Mouse (Mus musculus) forebrain, embryonic 15.5 days (tissue): ENCODE results near the gene Pde4d. TPM values are rescaled to one million over a fixed set of nuclear protein-coding genes. Genes with fewer than 3 reads are reported as not detected.

Source experiments
- ATAC-seq: fragments of 200-750 bp; cut with Nextera tagmentation; replicated peaks from 2 replicates; pipeline ENCODE4 v1.8.0; 2017; ENCODE audit warnings: mild to moderate bottlenecking, moderate TSS enrichment, moderate library complexity
- H3K27ac ChIP-seq: fragments of 300-500 bp; sonication (generic); replicated peaks from 2 replicates; pipeline ENCODE4 v1.5.1; 2015; ENCODE audit warnings: mild to moderate bottlenecking, inconsistent platforms
- H3K27me3 ChIP-seq: fragments of 300-500 bp; sonication (generic); 2 replicates; pipeline ENCODE4 v1.6.1; 2015; ENCODE audit warnings: inconsistent platforms
- H3K36me3 ChIP-seq: fragments of 300-500 bp; sonication (generic); 2 replicates; pipeline ENCODE4 v1.6.1; 2015; ENCODE audit warnings: mild to moderate bottlenecking, inconsistent platforms
- H3K4me1 ChIP-seq: fragments of 300-500 bp; sonication (generic); 2 replicates; pipeline ENCODE4 v1.6.1; 2015; ENCODE audit warnings: inconsistent platforms
- H3K4me2 ChIP-seq: fragments of 300-500 bp; sonication (generic); replicated peaks from 2 replicates; pipeline ENCODE4 v1.6.1; 2015; ENCODE audit warnings: mild to moderate bottlenecking, inconsistent platforms
- H3K4me3 ChIP-seq: fragments of 300-500 bp; sonication (generic); 2 replicates; pipeline ENCODE4 v1.5.1; 2015; ENCODE audit warnings: mild to moderate bottlenecking, inconsistent platforms
- H3K9ac ChIP-seq: fragments of 300-500 bp; sonication (generic); replicated peaks from 2 replicates; pipeline ENCODE4 v1.6.1; 2015; ENCODE audit warnings: mild to moderate bottlenecking, inconsistent platforms
- H3K9me3 ChIP-seq: fragments of 300-500 bp; sonication (generic); 2 replicates; pipeline ENCODE4 v1.6.1; 2016; ENCODE audit warnings: inconsistent platforms
- WGBS: fragments of 180-500 bp; shearing (Covaris S2); methylation state at CpG from one replicate; pipeline ENCODE4 v1.1.7; 2015; ENCODE audit warnings: mixed read lengths; 5-methylcytosine and 5-hydroxymethylcytosine counted together
- polyA plus RNA-seq: library from polyadenylated mRNA; unstranded; fragments of >200 nt; fragmentation: Nextera tagmentation; extraction: Ambion mirVana; gene quantifications from 2 replicates; pipeline ENCODE4 v1.2.1, GENCODE M21; 2015

The Pde4d gene
- polyA plus RNA-seq, 1 experiment from 2014 or later = 16.3 TPM

- Histone ChIP-seq H3K9me3 (no peaks in the 10 kb centered on the region), H3K27ac (no peak overlapping the region), H3K36me3 (no peaks in the 10 kb centered on the region), H3K4me1 (no peaks in the 10 kb centered on the region), H3K4me2 (no peak overlapping the region), H3K9ac (no peak overlapping the region), H3K27me3 (no peaks in the 10 kb centered on the region), H3K4me3 (no peak overlapping the region)
- no peak for ATAC-seq
- 81% methylated on average over 6 of the region's 6 CpGs for WGBS
Measured at GRCm38 (mm10) chr13:108819846-108820408, 370.2 kb downstream of the Pde4d start.

GRCm38 (mm10) chr13:108820487-108820886 lies 370.7 kb downstream of the Pde4d start:
- Histone ChIP-seq H3K27ac (no peak overlapping the region), H3K27me3 (no peaks in the 10 kb centered on the region), H3K4me3 (no peak overlapping the region), H3K9me3 (no peaks in the 10 kb centered on the region), H3K36me3 (no peaks in the 10 kb centered on the region), H3K4me2 (no peak overlapping the region), H3K4me1 (no peaks in the 10 kb centered on the region), H3K9ac (no peak overlapping the region)
- no peak for ATAC-seq
- 91% methylated on average over 2 of the region's 2 CpGs for WGBS

GRCm38 (mm10) chr13:108821270-108821669 lies 371.5 kb downstream of the Pde4d start:
- Histone ChIP-seq H3K9me3 (no peaks in the 10 kb centered on the region), H3K4me1 (no peaks in the 10 kb centered on the region), H3K4me2 (no peak overlapping the region), H3K27ac (no peak overlapping the region), H3K9ac (no peak overlapping the region), H3K27me3 (no peaks in the 10 kb centered on the region), H3K36me3 (no peaks in the 10 kb centered on the region), H3K4me3 (no peak overlapping the region)
- ATAC-seq = no peak
- WGBS = 85% methylated on average over 7 of the region's 7 CpGs

GRCm38 (mm10) chr13:108824638-108825310 lies 375.0 kb downstream of the Pde4d start:
- Histone ChIP-seq H3K4me2 (no peak overlapping the region), H3K36me3 (no peaks in the 10 kb centered on the region), H3K27ac (no peak overlapping the region), H3K4me1 (no peaks in the 10 kb centered on the region), H3K27me3 (no peaks in the 10 kb centered on the region), H3K9ac (no peak overlapping the region), H3K9me3 (no peaks in the 10 kb centered on the region), H3K4me3 (no peak overlapping the region)
- 80% methylated on average over 8 of the region's 8 CpGs for WGBS
- ATAC-seq = no peak

GRCm38 (mm10) chr13:108825501-108825900 lies 375.8 kb downstream of the Pde4d start:
- no peaks in the 10 kb centered on the region for H3K36me3 ChIP-seq
- H3K27me3 ChIP-seq = no peaks in the 10 kb centered on the region
- H3K9me3 ChIP-seq = no peaks in the 10 kb centered on the region
- H3K4me1 ChIP-seq = no peaks in the 10 kb centered on the region
- WGBS = 93% methylated on average over 6 of the region's 6 CpGs
- H3K9ac ChIP-seq = no peak overlapping the region
- no peak overlapping the region for H3K27ac ChIP-seq
- H3K4me3 ChIP-seq = no peak overlapping the region
- ATAC-seq = no peak
- H3K4me2 ChIP-seq = no peak overlapping the region

GRCm38 (mm10) chr13:108834197-108834596 lies 384.4 kb downstream of the Pde4d start:
- no peaks in the 10 kb centered on the region for H3K4me1 ChIP-seq
- H3K4me2 ChIP-seq = no peak overlapping the region
- no peak overlapping the region for H3K4me3 ChIP-seq
- no peak for ATAC-seq
- 91% methylated on average over 1 of the region's 1 CpGs for WGBS
- H3K27me3 ChIP-seq = no peaks in the 10 kb centered on the region
- H3K36me3 ChIP-seq = no peaks in the 10 kb centered on the region
- no peak overlapping the region for H3K9ac ChIP-seq
- H3K27ac ChIP-seq = no peak overlapping the region
- no peaks in the 10 kb centered on the region for H3K9me3 ChIP-seq

- Histone ChIP-seq H3K27ac (no peak overlapping the region), H3K9me3 (no peaks in the 10 kb centered on the region), H3K4me1 (no peaks in the 10 kb centered on the region), H3K9ac (no peak overlapping the region), H3K4me2 (no peak overlapping the region), H3K4me3 (no peak overlapping the region), H3K36me3 (no peaks in the 10 kb centered on the region), H3K27me3 (no peaks in the 10 kb centered on the region)
- WGBS = 73% methylated on average over 3 of the region's 3 CpGs
- ATAC-seq = no peak
Measured at GRCm38 (mm10) chr13:108836314-108836713, 386.6 kb downstream of the Pde4d start.

GRCm38 (mm10) chr13:108839142-108839541 lies 389.4 kb downstream of the Pde4d start:
- no peak overlapping the region for H3K9ac ChIP-seq
- no peak overlapping the region for H3K4me2 ChIP-seq
- H3K4me3 ChIP-seq = no peak overlapping the region
- no peaks in the 10 kb centered on the region for H3K4me1 ChIP-seq
- no peaks in the 10 kb centered on the region for H3K27me3 ChIP-seq
- 57% methylated on average over 7 of the region's 7 CpGs for WGBS
- no peaks in the 10 kb centered on the region for H3K36me3 ChIP-seq
- H3K27ac ChIP-seq = no peak overlapping the region
- no peaks in the 10 kb centered on the region for H3K9me3 ChIP-seq
- no peak for ATAC-seq

GRCm38 (mm10) chr13:108854090-108854489 lies 404.3 kb downstream of the Pde4d start:
- H3K9ac ChIP-seq = no peak overlapping the region
- no peaks in the 10 kb centered on the region for H3K9me3 ChIP-seq
- no peaks in the 10 kb centered on the region for H3K36me3 ChIP-seq
- no peak overlapping the region for H3K4me3 ChIP-seq
- no peaks in the 10 kb centered on the region for H3K4me1 ChIP-seq
- H3K4me2 ChIP-seq = no peak overlapping the region
- H3K27ac ChIP-seq = no peak overlapping the region
- WGBS = 82% methylated on average over 5 of the region's 5 CpGs
- ATAC-seq = no peak
- H3K27me3 ChIP-seq = no peaks in the 10 kb centered on the region

- no peak for ATAC-seq
- H3K36me3 ChIP-seq = no peaks in the 10 kb centered on the region
- no peaks in the 10 kb centered on the region for H3K27me3 ChIP-seq
- H3K4me1 ChIP-seq = no peaks in the 10 kb centered on the region
- no peak overlapping the region for H3K4me3 ChIP-seq
- no peaks in the 10 kb centered on the region for H3K9me3 ChIP-seq
- H3K9ac ChIP-seq = no peak overlapping the region
- no peak overlapping the region for H3K4me2 ChIP-seq
- H3K27ac ChIP-seq = no peak overlapping the region
- WGBS = 82% methylated on average over 6 of the region's 6 CpGs
Measured at GRCm38 (mm10) chr13:108856776-108857435, 407.2 kb downstream of the Pde4d start.

GRCm38 (mm10) chr13:108859336-108859735 lies 409.6 kb downstream of the Pde4d start:
- Histone ChIP-seq H3K9ac (no peak overlapping the region), H3K4me1 (no peaks in the 10 kb centered on the region), H3K27me3 (no peaks in the 10 kb centered on the region), H3K36me3 (no peaks in the 10 kb centered on the region), H3K9me3 (no peaks in the 10 kb centered on the region), H3K4me2 (no peak overlapping the region), H3K27ac (no peak overlapping the region), H3K4me3 (no peak overlapping the region)
- no peak for ATAC-seq
- WGBS = 82% methylated on average over 3 of the region's 3 CpGs

GRCm38 (mm10) chr13:108860737-108861136 lies 411.0 kb downstream of the Pde4d start:
- 81% methylated on average over 7 of the region's 7 CpGs for WGBS

More at GRCm38 (mm10) chr13:108860737-108861136, 411.0 kb downstream of the Pde4d start:
- no peak for ATAC-seq
- Histone ChIP-seq H3K9ac (no peak overlapping the region), H3K27ac (no peak overlapping the region), H3K4me2 (no peak overlapping the region), H3K36me3 (no peaks in the 10 kb centered on the region), H3K9me3 (no peaks in the 10 kb centered on the region), H3K4me3 (no peak overlapping the region), H3K4me1 (no peaks in the 10 kb centered on the region), H3K27me3 (no peaks in the 10 kb centered on the region)
